Mouse (Mus musculus): ENCODE measurements at regions not wholly inside any gene's neighbourhood (a gene's known extent, or its start where the extent isn't known, plus 50 kb on each side); places are given as distances from the start of the nearest gene placed in this dataset.

DNA sequence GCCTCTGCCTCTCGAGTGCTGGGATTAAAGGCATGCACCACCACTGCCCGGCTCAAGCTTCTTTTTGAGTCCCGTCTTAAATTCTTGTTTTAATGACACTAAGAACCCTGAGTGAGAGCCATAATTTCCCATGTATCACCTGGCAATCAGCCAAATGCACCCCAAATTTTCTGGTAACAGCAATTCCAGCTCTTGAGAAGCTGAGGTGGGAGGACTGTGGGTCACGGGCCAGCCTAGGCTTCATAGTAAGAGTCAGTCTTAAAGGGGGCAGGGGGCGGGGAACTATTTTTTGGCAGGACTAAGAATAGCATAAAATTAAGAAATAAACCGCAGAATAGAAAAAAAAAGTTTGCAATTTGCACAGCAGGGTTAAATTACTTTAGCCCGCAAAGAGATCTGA, 214.9 kb upstream of the Amigo2 start:
- intact Hi-C loops (cut with DNase I) = loop anchor here (10.0 kb wide), 1 partner anchor 113 kb away; no protein-coding TSS in a partner anchor
- no peak for DNase-seq
- no peak overlapping the region for H3K27ac ChIP-seq
- TF ChIP-seq CTCF (IDR thresholded peaks at IDR 0.05) = no peak
- H3K4me3 ChIP-seq = no peak overlapping the region

DNA sequence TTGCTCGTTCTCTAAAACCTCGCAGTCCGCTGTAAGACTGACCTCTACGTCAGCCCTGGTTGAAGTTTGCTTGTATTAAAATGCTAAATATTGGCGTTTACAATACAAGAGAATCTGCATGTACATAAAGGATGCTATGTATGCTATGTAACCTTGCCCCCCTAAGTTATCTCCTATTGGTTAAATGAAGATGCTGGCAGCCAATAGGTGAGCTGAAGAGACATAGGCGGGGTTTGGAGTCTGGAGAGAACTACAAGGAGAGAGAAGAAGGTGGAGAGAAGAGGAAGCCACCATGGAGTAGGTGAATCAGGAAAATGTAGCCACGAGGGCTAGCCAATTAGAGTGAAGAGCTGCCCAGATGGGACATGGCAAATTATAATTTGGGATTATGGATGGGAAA, 214.0 kb upstream of the Amigo2 start:
- Histone ChIP-seq H3K4me3 (no peak overlapping the region), H3K27ac (no peak overlapping the region)
- intact Hi-C loops (cut with DNase I) = loop anchor here (10.0 kb wide), 1 partner anchor 114 kb away; no protein-coding TSS in a partner anchor
- TF ChIP-seq CTCF (IDR thresholded peaks at IDR 0.05) = no peak
- no peak for DNase-seq

DNA sequence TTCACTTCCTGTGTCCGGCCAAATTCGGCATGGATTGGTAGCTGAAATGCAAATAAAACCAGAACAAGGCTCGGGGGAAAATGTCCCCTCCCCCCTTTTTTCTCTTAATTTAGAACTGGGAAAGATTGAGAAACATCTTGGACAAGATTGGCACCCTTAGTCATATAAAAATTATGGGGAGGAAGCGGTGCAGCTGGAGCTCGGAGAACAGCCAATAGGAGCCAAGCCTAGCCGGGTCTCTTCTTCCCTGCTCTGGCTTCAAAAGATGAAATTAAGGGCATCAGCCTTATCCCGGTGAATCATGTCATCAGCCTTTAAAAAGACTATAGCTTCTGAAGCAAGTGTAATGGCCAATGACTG, 213.3 kb upstream of the Amigo2 start:
- intact Hi-C loops (cut with DNase I) = loop anchor here (10.0 kb wide), 1 partner anchor 114 kb away; no protein-coding TSS in a partner anchor
- TF ChIP-seq CTCF (IDR thresholded peaks at IDR 0.05) = no peak
- no peak for DNase-seq
- no peak overlapping the region for H3K27ac ChIP-seq
- no peak overlapping the region for H3K4me3 ChIP-seq

GRCm38 (mm10) chr15:97459606-97460359, 212.7 kb upstream of the Amigo2 start:
- no peak for DNase-seq

GRCm38 (mm10) chr15:97458748-97459221, 211.7 kb upstream of the Amigo2 start:
- H3K27ac ChIP-seq = no peak overlapping the region
- H3K4me3 ChIP-seq = no peak overlapping the region
- no peak for TF ChIP-seq CTCF (IDR thresholded peaks at IDR 0.05)
- intact Hi-C loops (cut with DNase I) = no loop called here
- DNase-seq = no peak

More at GRCm38 (mm10) chr15:97459606-97460359, 212.7 kb upstream of the Amigo2 start:
- TF ChIP-seq CTCF (IDR thresholded peaks at IDR 0.05) = no peak
- H3K27ac ChIP-seq = no peak overlapping the region
- H3K4me3 ChIP-seq = no peak overlapping the region
- intact Hi-C loops (cut with DNase I) = loop anchor here (10.0 kb wide), 1 partner anchor 115 kb away; no protein-coding TSS in a partner anchor

- intact Hi-C loops (cut with DNase I) = no loop called here
- H3K4me3 ChIP-seq = no peak overlapping the region
- no peak overlapping the region for H3K27ac ChIP-seq
- no peak for TF ChIP-seq CTCF (IDR thresholded peaks at IDR 0.05)
- no peak for DNase-seq
These were observed 211.2 kb upstream of the Amigo2 start for GRCm38 (mm10) chr15:97458139-97458747.

- no peak overlapping the region for H3K27ac ChIP-seq
- no peak for TF ChIP-seq CTCF (IDR thresholded peaks at IDR 0.05)
- H3K4me3 ChIP-seq = no peak overlapping the region
- DNase-seq = no peak
- intact Hi-C loops (cut with DNase I) = no loop called here
These were observed 210.4 kb upstream of the Amigo2 start for GRCm38 (mm10) chr15:97457468-97457867.

DNA sequence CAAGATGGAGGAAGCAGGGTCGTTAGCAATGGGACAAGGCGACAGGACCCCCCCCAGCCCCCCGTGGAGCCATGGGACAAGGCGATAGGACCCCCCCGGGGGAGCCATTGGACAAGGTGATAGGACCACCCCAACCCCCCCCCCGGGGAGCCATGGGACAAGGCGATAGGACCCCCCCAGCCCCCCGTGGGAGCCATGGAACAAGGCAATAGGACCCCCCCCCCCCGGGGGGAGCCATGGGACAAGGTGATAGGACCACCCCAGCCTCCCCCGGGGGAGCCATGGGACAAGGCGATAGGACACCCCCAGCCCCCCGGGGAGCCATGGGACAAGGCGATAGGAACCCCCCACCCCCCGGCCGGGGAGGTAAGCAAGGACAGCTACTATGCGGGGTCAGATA, 209.9 kb upstream of the Amigo2 start:
- intact Hi-C loops (cut with DNase I) = no loop called here
- TF ChIP-seq CTCF (IDR thresholded peaks at IDR 0.05) = no peak
- DNase-seq = no peak
- no peak overlapping the region for H3K4me3 ChIP-seq
- H3K27ac ChIP-seq = no peak overlapping the region

DNA sequence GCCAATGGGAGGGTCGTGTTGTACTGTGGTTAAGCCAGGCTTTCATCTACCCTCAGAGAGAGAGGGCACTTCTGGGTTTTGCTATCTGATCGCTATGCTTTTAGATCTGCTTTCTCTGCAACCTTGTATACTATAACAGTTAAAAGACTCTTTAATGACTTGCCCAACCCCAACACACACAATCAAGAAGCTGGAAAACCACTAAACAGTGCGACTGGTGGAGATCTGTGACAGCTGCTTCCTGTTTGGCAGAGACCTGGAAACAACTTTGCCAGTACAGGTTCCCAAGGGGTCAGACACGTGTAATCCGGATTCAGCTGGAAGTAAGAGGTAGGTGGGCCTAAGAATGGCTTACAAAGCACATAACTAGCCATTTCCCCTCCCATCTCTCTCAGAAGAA, 208.6 kb upstream of the Amigo2 start:
- Histone ChIP-seq H3K4me3 (no peak overlapping the region), H3K27ac (no peak overlapping the region)
- DNase-seq = no peak
- no peak for TF ChIP-seq CTCF (IDR thresholded peaks at IDR 0.05)
- intact Hi-C loops (cut with DNase I) = no loop called here

GRCm38 (mm10) chr15:97449724-97450123, 202.6 kb upstream of the Amigo2 start:
- no peak for TF ChIP-seq CTCF (IDR thresholded peaks at IDR 0.05)

GRCm38 (mm10) chr15:97449001-97449400, 201.9 kb upstream of the Amigo2 start:
- Histone ChIP-seq H3K4me3 (no peak overlapping the region), H3K27ac (no peak overlapping the region)
- intact Hi-C loops (cut with DNase I) = no loop called here
- no peak for TF ChIP-seq CTCF (IDR thresholded peaks at IDR 0.05)
- no peak for DNase-seq

More at GRCm38 (mm10) chr15:97449724-97450123, 202.6 kb upstream of the Amigo2 start:
- intact Hi-C loops (cut with DNase I) = no loop called here
- Histone ChIP-seq H3K4me3 (no peak overlapping the region), H3K27ac (no peak overlapping the region)
- DNase-seq = no peak

DNA sequence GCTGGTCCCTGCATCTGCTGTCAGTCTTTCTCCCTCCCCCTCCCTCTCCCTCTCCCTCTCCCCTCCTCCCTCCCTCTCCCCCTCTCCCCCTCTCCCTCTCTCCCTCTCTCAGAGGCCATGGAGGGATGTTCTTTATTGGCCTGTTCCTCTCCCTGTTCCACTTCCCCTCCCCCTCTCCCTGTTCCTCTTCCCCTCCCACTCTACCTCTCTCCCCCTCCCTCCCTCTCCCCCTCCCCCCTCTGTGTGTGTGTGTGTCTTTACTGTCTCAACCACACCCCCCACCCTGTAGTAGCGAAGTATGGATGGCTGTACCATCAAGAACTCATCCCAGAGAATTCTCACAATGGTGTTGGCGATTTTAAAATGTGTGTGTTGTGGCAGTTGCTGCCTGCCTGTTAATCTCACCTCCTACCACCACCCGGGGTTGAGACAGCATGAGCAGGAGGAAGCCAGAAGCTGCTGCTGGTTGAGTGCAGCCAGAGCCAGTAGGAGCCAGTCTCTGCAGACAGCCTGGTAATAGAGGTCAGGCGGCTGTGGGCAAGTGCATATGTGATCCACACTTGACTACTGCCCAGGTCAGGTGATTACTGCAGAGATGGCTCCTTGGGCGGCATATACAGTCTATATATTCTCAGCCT, 201.3 kb upstream of the Amigo2 start:
- intact Hi-C loops (cut with DNase I) = no loop called here
- H3K4me3 ChIP-seq = no peak overlapping the region
- no peak for TF ChIP-seq CTCF (IDR thresholded peaks at IDR 0.05)
- DNase-seq = no peak
- H3K27ac ChIP-seq = no peak overlapping the region

DNA sequence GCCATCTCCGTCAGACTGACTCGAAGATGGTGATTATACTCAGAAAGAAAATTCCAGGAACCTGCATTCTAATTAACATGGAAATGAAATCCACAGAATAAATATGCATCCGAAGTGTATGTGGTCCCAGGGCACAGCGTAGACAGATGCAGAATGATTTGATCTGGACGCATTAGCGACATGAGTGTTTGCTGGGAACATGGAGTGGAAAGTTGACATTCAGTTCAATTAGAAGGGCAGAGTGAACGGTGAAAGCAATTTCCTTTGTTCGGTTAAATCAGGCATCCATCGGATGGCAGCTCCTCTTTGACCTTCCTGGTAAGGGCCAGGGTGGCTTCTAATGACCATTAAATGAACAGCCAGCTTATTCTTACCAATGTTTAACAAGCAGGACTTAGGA, 199.1 kb upstream of the Amigo2 start:
- TF ChIP-seq CTCF (IDR thresholded peaks at IDR 0.05) = no peak
- intact Hi-C loops (cut with DNase I) = no loop called here
- no peak overlapping the region for H3K27ac ChIP-seq
- no peak overlapping the region for H3K4me3 ChIP-seq
- no peak for DNase-seq
